Mouse (Mus musculus) forebrain, embryonic 15.5 days (tissue): Measurements from ENCODE around the gene Brk1. TPM values are rescaled to one million over a fixed set of nuclear protein-coding genes. Genes with fewer than 3 reads are reported as not detected.

Experiments used
- polyA plus RNA-seq: library from polyadenylated mRNA; unstranded; fragments of >200 nt; fragmentation: Nextera tagmentation; extraction: Ambion mirVana; gene quantifications from 2 replicates; pipeline ENCODE4 v1.2.1, GENCODE M21; 2015

Brk1 gene
- polyA plus RNA-seq, 1 experiment from 2014 or later: 240 TPM

Other genes with a start within 250 kb of the Brk1 start
- 79.4 and 82.2 TPM in 2 replicates for gene Tada3, start 226.9 kb upstream of the Brk1 start, polyA plus RNA-seq
- 390 and 428 TPM in 2 replicates for gene Arpc4, start 226.7 kb upstream of the Brk1 start, polyA plus RNA-seq
- gene Ttll3, start 215.5 kb upstream of the Brk1 start, polyA plus RNA-seq: 7.6 and 8.1 TPM in 2 replicates
- 14.8 and 23.3 TPM in 2 replicates for gene Rpusd3, start 185.4 kb upstream of the Brk1 start, polyA plus RNA-seq
- not detected in 2 replicates for gene Cidec, start 169.0 kb upstream of the Brk1 start, polyA plus RNA-seq
- 89.2 and 93.1 TPM in 2 replicates for gene Jagn1, start 162.2 kb upstream of the Brk1 start, polyA plus RNA-seq
- gene Il17re, start 146.3 kb upstream of the Brk1 start, polyA plus RNA-seq: not detected in 2 replicates
- 1.6 and 2.4 TPM in 2 replicates for gene Il17rc, start 133.3 kb upstream of the Brk1 start, polyA plus RNA-seq
- 63.8 and 66.7 TPM in 2 replicates for gene Creld1, start 121.5 kb upstream of the Brk1 start, polyA plus RNA-seq
- gene Prrt3, start 102.8 kb upstream of the Brk1 start, polyA plus RNA-seq: 5.1 and 6.0 TPM in 2 replicates
- 94.9 and 103 TPM in 2 replicates for gene Emc3, start 73.1 kb upstream of the Brk1 start, polyA plus RNA-seq
- gene Fancd2, start 73.1 kb upstream of the Brk1 start, polyA plus RNA-seq: 6.5 and 6.7 TPM in 2 replicates
- gene Fancd2os, start 4.1 kb upstream of the Brk1 start, polyA plus RNA-seq: 0.22 TPM in 1 of 2 replicates, not detected in the other
- 79.6 and 83.6 TPM in 2 replicates for gene Vhl, start 19.2 kb downstream of the Brk1 start, polyA plus RNA-seq
- 1.3 and 1.5 TPM in 2 replicates for gene Irak2, start 33.7 kb downstream of the Brk1 start, polyA plus RNA-seq
- 0.78 and 1.3 TPM in 2 replicates for gene Tatdn2, start 92.3 kb downstream of the Brk1 start, polyA plus RNA-seq
- 0.41 and 0.59 TPM in 2 replicates for gene Ghrl, start 115.1 kb downstream of the Brk1 start, polyA plus RNA-seq
- gene Sec13, start 136.0 kb downstream of the Brk1 start, polyA plus RNA-seq: 239 and 245 TPM in 2 replicates